Mouse (Mus musculus) brain, embryonic 14.5 days (tissue): Measurements from ENCODE around the gene Taok3.

Source experiments
- CTCF ChIP-seq: fragments of 200-500 bp; IDR thresholded peaks from 2 replicates; pipeline ENCODE4 v1.5.1; 2012; ENCODE audit warnings: inconsistent platforms, mild to moderate bottlenecking, moderate library complexity, borderline replicate concordance; ENCODE audit not compliant: insufficient read depth, insufficient read length; ENCODE audit errors: extremely low read depth
- POLR2A ChIP-seq: fragments of 200-500 bp; IDR thresholded peaks from 2 replicates; pipeline ENCODE4 v1.6.1; 2012; ENCODE audit warnings: mild to moderate bottlenecking, inconsistent platforms, borderline replicate concordance; ENCODE audit not compliant: poor library complexity, insufficient read depth, insufficient read length, severe bottlenecking; ENCODE audit errors: extremely low read depth

DNA sequence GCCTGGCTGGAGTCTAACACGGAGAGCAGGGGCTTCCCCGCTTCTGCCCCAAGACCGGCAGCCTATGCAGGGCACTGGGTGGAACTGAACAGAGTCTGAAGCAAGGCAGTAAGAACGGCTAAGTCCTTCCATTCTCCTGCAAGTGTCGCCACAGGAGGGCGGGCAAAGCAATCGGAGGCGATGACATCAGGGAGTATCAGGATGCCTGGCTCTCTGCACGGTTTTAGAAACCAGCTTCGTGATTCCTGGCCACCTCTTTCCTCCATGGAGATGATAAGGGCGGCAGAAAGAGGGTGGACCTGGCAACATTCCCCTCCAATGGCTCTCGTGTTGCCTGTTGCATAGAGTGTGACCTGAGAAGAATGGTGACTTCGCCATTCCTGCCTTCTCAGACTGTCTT is 32.2 kb upstream of the Taok3 start:
- TF ChIP-seq CTCF (peak; percentile 17; the same call in 1 of the 2 replicates), POLR2A (no peak)
